Mouse (Mus musculus): ENCODE measurements at regions not wholly inside any gene's neighbourhood (a gene's known extent, or its start where the extent isn't known, plus 50 kb on each side); places are given as distances from the start of the nearest gene placed in this dataset.
A peak's percentile ranks its signal among the peaks of the same experiment; 100 is the strongest.

- H3K27ac ChIP-seq = no peak overlapping the region
- H3K9me3 ChIP-seq (replicated peaks) = no peaks in the 10 kb centered on the region; the same call in 1 of the 2 replicates
- H3K27me3 ChIP-seq = no peaks in the 10 kb centered on the region
- H3K9ac ChIP-seq = no peak overlapping the region
- H3K4me2 ChIP-seq = no peak overlapping the region
- no peaks in the 10 kb centered on the region for H3K4me1 ChIP-seq
- H3K4me3 ChIP-seq = no peak overlapping the region
- no peaks in the 10 kb centered on the region for H3K36me3 ChIP-seq (ENCODE audit: poor library complexity, severe bottlenecking)
- peak; percentile 100 for ATAC-seq
- 74% methylated on average over 7 of the region's 7 CpGs for WGBS
Observed at GRCm38 (mm10) chr1:102628061-102628460, 2140.3 kb upstream of the Cdh20 start.

- no peaks in the 10 kb centered on the region for H3K4me1 ChIP-seq
Observed at GRCm38 (mm10) chr1:102644379-102644778, 2123.9 kb upstream of the Cdh20 start.

DNA sequence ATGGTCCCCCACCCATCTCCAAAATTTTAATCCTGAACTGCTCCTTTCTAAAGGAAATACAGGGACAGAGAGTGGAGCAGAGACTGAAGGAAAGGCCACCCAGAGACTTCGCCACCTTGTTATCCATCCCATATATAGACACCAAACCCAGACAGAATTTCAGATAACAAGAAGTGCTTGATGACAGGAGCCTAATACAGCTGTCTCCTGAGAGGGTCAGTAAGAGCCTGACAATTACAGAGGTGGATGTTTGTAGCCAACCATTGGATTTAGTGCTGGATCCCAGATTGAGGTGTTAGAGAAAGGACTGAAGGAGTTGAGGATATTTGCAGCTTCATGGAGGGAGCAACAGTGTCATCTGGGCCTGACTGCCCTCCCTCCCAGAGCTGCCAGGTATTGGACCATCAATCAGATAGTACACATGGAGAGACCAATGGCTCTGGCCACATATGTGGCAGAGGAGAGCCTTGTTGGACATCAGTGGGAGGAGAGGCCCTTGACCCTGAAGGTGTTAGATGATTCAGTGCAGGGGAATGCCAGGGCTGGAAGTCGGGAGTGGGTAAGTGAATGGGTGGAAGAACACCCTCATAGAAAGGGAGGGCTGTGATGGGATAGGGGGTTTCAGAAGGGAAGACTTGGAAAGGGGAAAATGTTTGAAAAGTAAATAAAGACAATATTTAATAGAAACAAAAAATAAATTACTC lies 2080.8 kb upstream of the Cdh20 start:
- no peak overlapping the region for H3K9ac ChIP-seq
- H3K4me2 ChIP-seq = no peak overlapping the region
- 83% methylated on average over 2 of the region's 2 CpGs for WGBS
- no peaks in the 10 kb centered on the region for H3K9me3 ChIP-seq (replicated peaks)
- H3K27me3 ChIP-seq = no peaks in the 10 kb centered on the region
- H3K4me3 ChIP-seq = no peak overlapping the region
- H3K36me3 ChIP-seq (ENCODE audit: poor library complexity, severe bottlenecking) = no peaks in the 10 kb centered on the region
- no peak for ATAC-seq
- no peaks in the 10 kb centered on the region for H3K4me1 ChIP-seq
- no peak overlapping the region for H3K27ac ChIP-seq

More at GRCm38 (mm10) chr1:102644379-102644778, 2123.9 kb upstream of the Cdh20 start:
- 52% methylated on average over 1 of the region's 1 CpGs for WGBS
- no peak overlapping the region for H3K4me3 ChIP-seq
- H3K27ac ChIP-seq = no peak overlapping the region
- H3K9me3 ChIP-seq (replicated peaks) = no peaks in the 10 kb centered on the region
- no peak overlapping the region for H3K9ac ChIP-seq
- no peaks in the 10 kb centered on the region for H3K27me3 ChIP-seq
- no peaks in the 10 kb centered on the region for H3K36me3 ChIP-seq (ENCODE audit: poor library complexity, severe bottlenecking)
- ATAC-seq = no peak
- H3K4me2 ChIP-seq = no peak overlapping the region

GRCm38 (mm10) chr1:102716459-102716858 lies 2051.9 kb upstream of the Cdh20 start:
- no peaks in the 10 kb centered on the region for H3K36me3 ChIP-seq (ENCODE audit: poor library complexity, severe bottlenecking)

DNA sequence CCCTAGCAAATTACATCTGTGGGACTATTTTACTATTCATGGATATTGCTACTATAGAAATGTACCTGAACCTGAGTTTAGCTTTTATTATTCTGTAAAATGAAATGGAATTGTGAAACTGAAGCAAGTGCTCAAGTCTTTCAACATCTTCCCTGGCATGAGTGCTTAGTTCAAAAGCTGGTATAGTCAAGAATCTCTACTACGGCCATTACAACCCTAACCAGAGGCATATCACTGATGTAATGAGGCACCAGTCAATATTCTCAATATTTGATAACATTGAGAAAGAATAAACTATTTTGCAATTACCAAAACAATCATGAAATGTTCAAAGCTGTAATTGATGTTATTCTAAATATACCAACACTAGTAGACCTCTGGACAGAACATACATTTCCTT lies 2034.3 kb upstream of the Cdh20 start:
- WGBS = 98% methylated on average over 1 of the region's 1 CpGs
- Histone ChIP-seq H3K4me1 (no peaks in the 10 kb centered on the region), H3K27me3 (no peaks in the 10 kb centered on the region), H3K36me3 (ENCODE audit: poor library complexity, severe bottlenecking) (no peaks in the 10 kb centered on the region), H3K9me3 (replicated peaks) (no peaks in the 10 kb centered on the region), H3K4me3 (no peak overlapping the region), H3K4me2 (no peak overlapping the region), H3K9ac (no peak overlapping the region), H3K27ac (no peak overlapping the region)
- ATAC-seq = no peak

More at GRCm38 (mm10) chr1:102716459-102716858, 2051.9 kb upstream of the Cdh20 start:
- H3K4me1 ChIP-seq = no peaks in the 10 kb centered on the region
- H3K9ac ChIP-seq = no peak overlapping the region
- H3K27me3 ChIP-seq = no peaks in the 10 kb centered on the region
- 84% methylated on average over 2 of the region's 2 CpGs for WGBS
- H3K4me3 ChIP-seq = no peak overlapping the region
- no peaks in the 10 kb centered on the region for H3K9me3 ChIP-seq (replicated peaks)
- H3K27ac ChIP-seq = no peak overlapping the region
- ATAC-seq = no peak
- no peak overlapping the region for H3K4me2 ChIP-seq

DNA sequence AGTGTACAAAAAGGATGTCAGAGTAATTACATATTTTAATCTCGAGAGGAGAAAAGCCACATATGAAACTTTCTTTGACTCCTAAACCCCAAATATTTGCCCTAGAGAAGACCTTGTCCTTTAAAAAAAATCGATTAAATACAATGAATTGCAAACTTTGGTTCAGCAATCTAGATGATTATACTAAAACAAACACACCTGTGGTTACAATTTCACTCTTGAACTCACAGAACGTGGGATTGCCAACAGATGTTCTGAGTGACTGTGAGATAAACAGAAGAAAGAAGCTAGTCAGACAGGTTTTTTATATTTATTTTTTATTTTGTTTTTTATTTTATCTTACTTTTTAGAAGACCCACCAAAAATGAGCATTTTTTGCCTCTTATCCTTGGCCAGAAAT lies 2032.9 kb upstream of the Cdh20 start:
- H3K4me1 ChIP-seq = no peaks in the 10 kb centered on the region
- H3K36me3 ChIP-seq (ENCODE audit: poor library complexity, severe bottlenecking) = no peaks in the 10 kb centered on the region
- no peak overlapping the region for H3K4me3 ChIP-seq
- H3K27ac ChIP-seq = no peak overlapping the region
- H3K27me3 ChIP-seq = no peaks in the 10 kb centered on the region
- no peak overlapping the region for H3K9ac ChIP-seq
- H3K4me2 ChIP-seq = no peak overlapping the region
- no peaks in the 10 kb centered on the region for H3K9me3 ChIP-seq (replicated peaks)
- ATAC-seq = no peak
- WGBS = 82% methylated on average over 3 of the region's 3 CpGs

GRCm38 (mm10) chr1:102757941-102758340 lies 2010.4 kb upstream of the Cdh20 start:
- no peaks in the 10 kb centered on the region for H3K4me1 ChIP-seq
- no peak overlapping the region for H3K9ac ChIP-seq
- H3K36me3 ChIP-seq (ENCODE audit: poor library complexity, severe bottlenecking) = no peaks in the 10 kb centered on the region
- H3K4me2 ChIP-seq = no peak overlapping the region
- WGBS = 58% methylated on average over 1 of the region's 1 CpGs
- ATAC-seq = no peak
- H3K27me3 ChIP-seq = no peaks in the 10 kb centered on the region
- no peak overlapping the region for H3K27ac ChIP-seq
- H3K9me3 ChIP-seq (replicated peaks) = no peaks in the 10 kb centered on the region
- no peak overlapping the region for H3K4me3 ChIP-seq

Measured in forebrain, embryonic 13.5 days (tissue).